Mouse (Mus musculus) hindbrain, embryonic 13.5 days (tissue): ENCODE measurements around the gene Tnfsf4. TPM values are rescaled to one million over a fixed set of nuclear protein-coding genes. Genes with fewer than 3 reads are reported as not detected.

Experiments
- ATAC-seq: fragments of 200-750 bp; cut with Nextera tagmentation; 2 replicates; pipeline ENCODE4 v1.8.0; 2017; ENCODE audit warnings: moderate TSS enrichment; ENCODE audit not compliant: low FRiP score
- H3K27ac ChIP-seq: fragments of 300-500 bp; sonication (generic); 2 replicates; pipeline ENCODE4 v1.5.1; 2015; ENCODE audit warnings: inconsistent platforms, mild to moderate bottlenecking, moderate library complexity
- H3K27me3 ChIP-seq: fragments of 300-500 bp; sonication (generic); 2 replicates; pipeline ENCODE4 v1.6.1; 2015; ENCODE audit warnings: mild to moderate bottlenecking, inconsistent platforms
- H3K36me3 ChIP-seq: fragments of 300-500 bp; sonication (generic); 2 replicates; pipeline ENCODE4 v1.6.1; 2015; ENCODE audit warnings: mild to moderate bottlenecking, inconsistent platforms
- H3K4me1 ChIP-seq: fragments of 300-500 bp; sonication (generic); replicated peaks from 2 replicates; pipeline ENCODE4 v1.6.1; 2015; ENCODE audit warnings: inconsistent platforms
- H3K4me2 ChIP-seq: fragments of 300-500 bp; sonication (generic); 2 replicates; pipeline ENCODE4 v1.6.1; 2015; ENCODE audit warnings: inconsistent platforms, mild to moderate bottlenecking, moderate library complexity
- H3K4me3 ChIP-seq: fragments of 300-500 bp; sonication (generic); 2 replicates; pipeline ENCODE4 v1.5.1; 2015; ENCODE audit warnings: mild to moderate bottlenecking, inconsistent platforms
- H3K9ac ChIP-seq: fragments of 300-500 bp; sonication (generic); 2 replicates; pipeline ENCODE4 v1.6.1; 2015; ENCODE audit warnings: mild to moderate bottlenecking, inconsistent platforms
- H3K9me3 ChIP-seq: fragments of 300-500 bp; sonication (generic); 2 replicates; pipeline ENCODE4 v1.6.1; 2016; ENCODE audit warnings: inconsistent platforms
- WGBS: fragments of 180-500 bp; shearing (Covaris S2); methylation state at CpG from one replicate; pipeline ENCODE4 v1.1.7; 2015; 5-methylcytosine and 5-hydroxymethylcytosine counted together
- polyA plus RNA-seq: library from polyadenylated mRNA; unstranded; fragments of >200 nt; fragmentation: Nextera tagmentation; extraction: Ambion mirVana; gene quantifications from 2 replicates; pipeline ENCODE4 v1.2.1, GENCODE M21; 2015

The Tnfsf4 gene
- polyA plus RNA-seq, 1 experiment from 2014 or later = not detected

GRCm38 (mm10) chr1:161403061-161403460 lies 7.9 kb downstream of the Tnfsf4 start:
- no peak overlapping the region for H3K27ac ChIP-seq
- H3K4me2 ChIP-seq = no peak overlapping the region
- H3K4me1 ChIP-seq = no peaks in the 10 kb centered on the region
- WGBS = 49% methylated on average over 2 of the region's 2 CpGs
- H3K4me3 ChIP-seq = no peak overlapping the region
- no peaks in the 10 kb centered on the region for H3K36me3 ChIP-seq
- 0 out of 2 replicates have a peak, but pooled peaks cover 3% of the 10 kb centered on the region for H3K9me3 ChIP-seq
- H3K9ac ChIP-seq = no peak overlapping the region
- no peak for ATAC-seq
- no peaks in the 10 kb centered on the region for H3K27me3 ChIP-seq

DNA sequence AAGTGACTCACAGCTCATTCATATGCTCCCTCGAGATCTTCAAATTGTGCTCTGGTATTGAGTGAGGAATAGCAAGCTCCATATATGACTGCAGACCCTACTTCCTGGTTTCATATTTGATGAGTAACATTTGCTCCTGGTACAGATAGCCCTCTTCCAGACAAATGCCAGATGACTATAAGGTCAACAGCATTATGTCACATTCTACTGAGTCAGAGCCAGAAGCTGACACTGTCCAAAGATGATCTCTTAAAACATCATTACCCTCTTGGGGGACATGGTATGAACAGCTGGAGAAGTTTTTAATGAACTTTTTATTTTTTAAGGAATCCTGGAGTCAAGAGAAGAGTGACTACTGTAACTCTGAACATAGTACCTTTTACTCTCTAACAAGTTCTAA lies 11.3 kb downstream of the Tnfsf4 start:
- no peaks in the 10 kb centered on the region for H3K36me3 ChIP-seq
- H3K27ac ChIP-seq = no peak overlapping the region
- ATAC-seq = no peak
- H3K9me3 ChIP-seq = 0 out of 2 replicates have a peak, but pooled peaks cover 3% of the 10 kb centered on the region
- no peak overlapping the region for H3K9ac ChIP-seq
- no peak overlapping the region for H3K4me2 ChIP-seq
- no peak overlapping the region for H3K4me3 ChIP-seq
- WGBS = 90% methylated on average over 1 of the region's 1 CpGs
- no peaks in the 10 kb centered on the region for H3K27me3 ChIP-seq
- no peaks in the 10 kb centered on the region for H3K4me1 ChIP-seq

DNA sequence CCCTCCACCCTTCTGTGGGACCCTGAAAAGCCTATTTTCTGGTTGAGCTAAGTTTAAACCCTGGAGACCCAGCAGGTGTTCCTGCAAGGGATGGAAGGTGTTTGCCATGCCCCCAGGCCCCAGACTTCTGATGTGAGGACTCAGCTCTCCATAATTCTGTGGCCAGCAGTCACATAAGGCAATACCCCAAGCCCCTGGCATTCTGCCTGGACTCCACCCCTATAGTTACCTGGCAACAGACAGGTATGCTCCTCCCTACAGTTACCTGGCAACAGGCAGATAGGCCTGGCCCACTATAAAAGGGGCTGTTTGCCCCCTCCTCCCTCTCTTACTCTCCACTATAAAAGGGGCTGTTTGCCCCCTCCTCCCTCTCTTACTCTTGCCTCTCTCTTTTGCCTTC lies 24.7 kb downstream of the Tnfsf4 start:
- Histone ChIP-seq H3K36me3 (no peaks in the 10 kb centered on the region), H3K27me3 (no peaks in the 10 kb centered on the region), H3K4me2 (no peak overlapping the region), H3K9me3 (no peaks in the 10 kb centered on the region), H3K9ac (no peak overlapping the region), H3K27ac (no peak overlapping the region), H3K4me1 (no peaks in the 10 kb centered on the region), H3K4me3 (no peak overlapping the region)
- ATAC-seq = no peak

- no peaks in the 10 kb centered on the region for H3K27me3 ChIP-seq
- H3K9me3 ChIP-seq = no peaks in the 10 kb centered on the region
- H3K27ac ChIP-seq = no peak overlapping the region
- 85% methylated on average over 9 of the region's 9 CpGs for WGBS
- H3K4me1 ChIP-seq = no peaks in the 10 kb centered on the region
- H3K4me3 ChIP-seq = no peak overlapping the region
- H3K36me3 ChIP-seq = no peaks in the 10 kb centered on the region
- no peak for ATAC-seq
- H3K4me2 ChIP-seq = no peak overlapping the region
- no peak overlapping the region for H3K9ac ChIP-seq
Measured at GRCm38 (mm10) chr1:161420646-161421045, 25.4 kb downstream of the Tnfsf4 start.

GRCm38 (mm10) chr1:161426277-161427056 lies 31.3 kb downstream of the Tnfsf4 start:
- no peak for ATAC-seq
- H3K9me3 ChIP-seq = no peaks in the 10 kb centered on the region
- H3K27ac ChIP-seq = no peak overlapping the region
- no peak overlapping the region for H3K4me2 ChIP-seq
- 86% methylated on average over 4 of the region's 4 CpGs for WGBS
- no peaks in the 10 kb centered on the region for H3K4me1 ChIP-seq
- H3K9ac ChIP-seq = no peak overlapping the region
- no peak overlapping the region for H3K4me3 ChIP-seq
- H3K36me3 ChIP-seq = no peaks in the 10 kb centered on the region
- H3K27me3 ChIP-seq = no peaks in the 10 kb centered on the region

- H3K27ac ChIP-seq = no peak overlapping the region
- H3K9ac ChIP-seq = no peak overlapping the region
- no peaks in the 10 kb centered on the region for H3K27me3 ChIP-seq
- H3K4me1 ChIP-seq = no peaks in the 10 kb centered on the region
- H3K4me3 ChIP-seq = no peak overlapping the region
- WGBS = 82% methylated on average over 1 of the region's 1 CpGs
- H3K4me2 ChIP-seq = no peak overlapping the region
- no peaks in the 10 kb centered on the region for H3K36me3 ChIP-seq
- no peaks in the 10 kb centered on the region for H3K9me3 ChIP-seq
- no peak for ATAC-seq
Measured at GRCm38 (mm10) chr1:161427057-161427311, 31.8 kb downstream of the Tnfsf4 start.

DNA sequence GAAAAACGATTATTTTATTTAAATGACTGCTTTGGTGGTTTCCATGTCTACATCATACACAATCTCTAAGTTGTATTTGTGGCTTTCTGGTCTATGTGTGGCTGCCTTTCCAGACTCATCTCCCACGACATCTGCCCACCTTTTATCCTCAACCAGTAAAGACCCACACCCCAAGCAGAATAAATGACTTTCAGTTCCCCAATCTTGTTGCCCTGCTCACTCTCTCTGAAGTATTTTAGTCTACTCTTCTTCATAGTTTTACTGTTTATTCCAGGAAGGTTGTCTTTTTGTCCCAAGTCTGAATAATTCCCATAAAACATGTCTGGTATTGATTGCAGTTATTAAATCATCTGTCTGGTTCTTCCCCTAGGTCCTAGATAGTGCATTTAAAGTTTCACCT lies 40.6 kb downstream of the Tnfsf4 start:
- 85% methylated on average over 2 of the region's 2 CpGs for WGBS
- Histone ChIP-seq H3K9ac (no peak overlapping the region), H3K27ac (no peak overlapping the region), H3K4me3 (no peak overlapping the region), H3K9me3 (no peaks in the 10 kb centered on the region), H3K36me3 (no peaks in the 10 kb centered on the region), H3K4me2 (no peak overlapping the region), H3K4me1 (no peaks in the 10 kb centered on the region), H3K27me3 (no peaks in the 10 kb centered on the region)
- ATAC-seq = no peak

DNA sequence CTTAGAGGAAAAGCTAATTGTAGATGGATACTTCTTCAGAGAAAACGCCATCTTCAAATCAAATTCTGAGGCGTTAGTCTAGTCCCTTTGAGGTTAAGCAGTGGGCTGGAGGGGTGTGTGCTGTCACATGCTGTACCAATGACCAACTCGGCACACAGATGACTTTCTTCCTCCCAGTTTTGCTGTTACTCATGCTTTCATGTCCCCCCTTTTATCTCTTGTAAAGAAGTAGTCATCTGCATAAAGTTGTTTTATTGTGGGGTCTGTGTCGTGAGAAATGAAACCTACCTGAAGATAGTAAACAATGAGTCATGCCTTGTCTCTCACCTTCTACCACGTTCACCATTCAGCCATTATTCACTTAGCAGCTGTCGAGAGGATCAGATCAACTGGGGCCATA lies 41.3 kb downstream of the Tnfsf4 start:
- no peak overlapping the region for H3K9ac ChIP-seq
- H3K4me1 ChIP-seq = no peaks in the 10 kb centered on the region
- no peaks in the 10 kb centered on the region for H3K9me3 ChIP-seq
- no peaks in the 10 kb centered on the region for H3K27me3 ChIP-seq
- no peaks in the 10 kb centered on the region for H3K36me3 ChIP-seq
- no peak for ATAC-seq
- H3K4me2 ChIP-seq = no peak overlapping the region
- no peak overlapping the region for H3K4me3 ChIP-seq
- H3K27ac ChIP-seq = no peak overlapping the region
- 91% methylated on average over 6 of the region's 6 CpGs for WGBS

- Histone ChIP-seq H3K4me2 (no peak overlapping the region), H3K36me3 (no peaks in the 10 kb centered on the region), H3K27me3 (no peaks in the 10 kb centered on the region), H3K9ac (no peak overlapping the region), H3K27ac (no peak overlapping the region), H3K4me3 (no peak overlapping the region), H3K4me1 (peaks cover 7% of the 10 kb centered on the region; the same call in 1 of the 2 replicates), H3K9me3 (no peaks in the 10 kb centered on the region)
- ATAC-seq = no peak
- 61% methylated on average over 7 of the region's 7 CpGs for WGBS
Measured at GRCm38 (mm10) chr1:161444858-161445257, 49.6 kb downstream of the Tnfsf4 start.

GRCm38 (mm10) chr1:161451683-161452245 lies 56.6 kb downstream of the Tnfsf4 start:
- H3K4me1 ChIP-seq = no peaks in the 10 kb centered on the region
- WGBS = 60% methylated on average over 3 of the region's 3 CpGs
- no peaks in the 10 kb centered on the region for H3K36me3 ChIP-seq
- H3K9ac ChIP-seq = no peak overlapping the region
- no peak overlapping the region for H3K4me2 ChIP-seq
- no peaks in the 10 kb centered on the region for H3K27me3 ChIP-seq
- H3K27ac ChIP-seq = no peak overlapping the region
- no peak for ATAC-seq
- no peak overlapping the region for H3K4me3 ChIP-seq
- H3K9me3 ChIP-seq = no peaks in the 10 kb centered on the region

GRCm38 (mm10) chr1:161452250-161452649 lies 57.0 kb downstream of the Tnfsf4 start:
- no peaks in the 10 kb centered on the region for H3K36me3 ChIP-seq
- no peak for ATAC-seq
- H3K27me3 ChIP-seq = no peaks in the 10 kb centered on the region
- no peaks in the 10 kb centered on the region for H3K4me1 ChIP-seq
- no peak overlapping the region for H3K9ac ChIP-seq
- no peak overlapping the region for H3K27ac ChIP-seq
- 89% methylated on average over 1 of the region's 1 CpGs for WGBS
- H3K4me3 ChIP-seq = no peak overlapping the region
- H3K4me2 ChIP-seq = no peak overlapping the region
- no peaks in the 10 kb centered on the region for H3K9me3 ChIP-seq

DNA sequence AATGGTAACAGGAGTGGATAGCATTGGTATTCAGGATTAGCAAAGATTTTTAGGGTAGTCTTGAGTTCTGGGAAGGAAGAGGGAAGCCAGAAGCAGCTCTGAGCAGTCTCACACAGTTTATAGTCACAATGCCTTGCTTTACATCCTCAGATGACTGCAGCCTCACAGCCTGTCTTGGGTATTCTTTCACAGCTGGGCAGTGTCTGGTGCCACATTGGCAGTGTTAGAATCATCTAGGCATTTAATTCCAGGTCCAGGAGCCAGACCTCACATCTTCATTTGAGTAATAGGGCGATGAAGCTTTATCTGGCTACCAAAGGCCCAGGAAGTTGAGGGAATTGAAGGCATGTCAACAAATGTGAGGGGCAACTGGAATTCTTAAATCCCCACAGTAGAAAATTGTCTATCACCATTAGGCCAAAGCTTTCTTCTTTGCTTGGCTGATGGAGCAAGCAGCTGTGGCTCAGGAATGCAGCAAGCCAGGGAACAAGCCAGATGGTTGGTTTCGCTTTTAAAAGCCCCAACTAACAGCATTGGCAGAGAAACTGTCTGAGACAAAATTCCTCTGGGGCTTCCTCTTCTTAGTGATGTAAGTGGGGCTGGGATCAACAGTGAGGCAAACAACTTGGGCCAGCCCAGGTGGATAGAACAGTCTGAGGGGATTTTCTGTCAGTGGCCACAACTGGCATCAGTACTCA lies 68.3 kb downstream of the Tnfsf4 start:
- Histone ChIP-seq H3K4me3 (no peak overlapping the region), H3K27ac (no peak overlapping the region), H3K4me2 (no peak overlapping the region), H3K4me1 (no peaks in the 10 kb centered on the region), H3K9me3 (no peaks in the 10 kb centered on the region), H3K9ac (no peak overlapping the region), H3K36me3 (no peaks in the 10 kb centered on the region), H3K27me3 (no peaks in the 10 kb centered on the region)
- 76% methylated on average over 2 of the region's 2 CpGs for WGBS
- ATAC-seq = no peak
